Mouse (Mus musculus) ovary, postnatal 10 days (tissue): ENCODE results near the gene Sema5a.

Experiments
- DNase-seq: peaks from one replicate; pipeline ENCODE4 v3.0.0; 2022; ENCODE audit warnings: low spot score

The Sema5a gene

DNA sequence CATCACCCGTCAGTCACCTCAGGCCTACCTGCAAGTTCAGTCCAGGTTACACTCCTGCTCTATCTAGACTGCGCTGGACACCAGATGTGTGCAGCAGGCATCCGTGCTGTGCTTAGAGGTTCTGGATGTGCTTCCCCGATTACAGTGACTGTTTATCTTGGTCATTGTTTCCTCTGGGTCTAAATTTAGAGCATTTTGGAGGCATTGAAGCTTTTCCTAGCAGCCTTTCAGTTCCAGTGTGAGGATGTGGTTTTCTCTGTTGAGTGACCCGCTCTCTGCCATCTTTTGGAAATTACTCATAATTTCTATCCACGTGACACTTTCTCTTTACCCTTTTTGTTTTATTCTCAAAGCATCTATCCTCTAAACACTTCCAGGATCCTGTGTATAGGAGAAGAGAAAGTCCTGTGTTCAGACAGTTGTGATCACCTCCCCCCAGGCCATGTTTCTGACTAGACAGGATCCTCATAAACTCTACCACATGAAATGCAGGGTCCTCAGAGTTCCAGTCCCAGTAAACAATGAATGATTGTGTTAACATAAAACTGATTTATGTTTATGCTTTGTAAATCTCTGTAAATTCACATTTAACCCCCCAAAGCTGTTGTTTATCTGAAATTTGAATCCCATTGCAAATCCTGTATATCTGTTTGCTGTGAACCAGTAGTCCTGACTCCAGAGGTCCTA is 62.1 kb downstream of the Sema5a start:
- no peak for DNase-seq

DNA sequence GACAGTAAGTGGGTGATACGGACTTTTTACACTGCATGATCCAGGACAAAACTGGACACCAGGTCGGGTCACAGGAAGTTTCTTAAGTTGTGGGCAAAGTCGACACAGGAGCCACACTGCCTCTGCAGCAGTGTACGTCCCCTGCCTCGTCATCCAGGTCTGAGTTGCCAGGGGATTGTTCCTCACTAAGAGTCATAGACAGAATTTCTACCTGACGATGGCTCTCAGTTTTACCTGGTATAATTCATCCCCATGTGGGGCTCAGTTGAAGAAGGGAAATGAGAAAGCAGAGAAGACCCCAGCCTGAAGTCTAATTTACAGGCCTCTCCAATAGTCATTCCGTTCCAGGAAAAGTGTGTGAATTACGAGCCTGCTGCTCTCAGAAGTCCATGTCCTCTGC is 66.2 kb downstream of the Sema5a start:
- no peak for DNase-seq

DNA sequence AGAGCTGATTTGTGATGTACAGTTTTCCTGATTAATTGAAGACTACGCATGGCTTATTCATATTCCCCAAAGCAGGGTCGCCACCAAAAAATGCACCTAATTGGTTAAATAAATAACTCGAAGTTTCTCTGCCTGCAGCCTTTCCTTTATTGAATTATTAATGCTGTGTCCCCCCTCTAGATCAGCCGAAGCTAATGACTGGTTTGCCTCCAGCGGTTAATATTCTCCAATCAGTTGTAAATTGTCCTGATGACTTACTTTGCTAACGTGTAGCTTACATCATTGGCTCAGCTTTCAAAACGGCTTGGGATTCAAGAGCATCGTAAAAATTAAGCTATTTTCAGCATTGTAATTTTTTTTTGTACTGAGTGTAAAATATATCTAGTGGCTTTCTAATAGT is 66.7 kb downstream of the Sema5a start:
- no peak for DNase-seq

DNA sequence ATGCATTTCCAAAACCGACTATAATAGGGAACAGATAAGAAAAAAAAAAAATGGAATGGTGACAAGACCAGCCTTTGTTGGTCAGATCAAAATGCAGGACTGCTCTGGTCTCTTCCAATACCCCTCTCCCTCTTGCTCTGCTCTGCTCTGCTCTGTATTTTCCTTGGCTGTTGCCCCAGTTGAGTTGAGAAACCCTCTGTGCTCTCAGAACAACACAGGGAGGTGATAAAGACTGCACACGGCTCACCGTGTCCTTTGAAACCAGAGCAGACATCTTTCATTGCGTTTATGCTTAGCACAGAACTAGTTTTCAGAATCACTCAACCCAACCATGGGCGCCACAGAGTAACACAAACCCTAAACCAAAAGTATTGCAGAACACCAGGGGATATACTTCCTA is 72.5 kb downstream of the Sema5a start:
- no peak for DNase-seq

- DNase-seq, result no peak
Observed at GRCm38 (mm10) chr15:32320739-32321138, 76.1 kb downstream of the Sema5a start.

DNA sequence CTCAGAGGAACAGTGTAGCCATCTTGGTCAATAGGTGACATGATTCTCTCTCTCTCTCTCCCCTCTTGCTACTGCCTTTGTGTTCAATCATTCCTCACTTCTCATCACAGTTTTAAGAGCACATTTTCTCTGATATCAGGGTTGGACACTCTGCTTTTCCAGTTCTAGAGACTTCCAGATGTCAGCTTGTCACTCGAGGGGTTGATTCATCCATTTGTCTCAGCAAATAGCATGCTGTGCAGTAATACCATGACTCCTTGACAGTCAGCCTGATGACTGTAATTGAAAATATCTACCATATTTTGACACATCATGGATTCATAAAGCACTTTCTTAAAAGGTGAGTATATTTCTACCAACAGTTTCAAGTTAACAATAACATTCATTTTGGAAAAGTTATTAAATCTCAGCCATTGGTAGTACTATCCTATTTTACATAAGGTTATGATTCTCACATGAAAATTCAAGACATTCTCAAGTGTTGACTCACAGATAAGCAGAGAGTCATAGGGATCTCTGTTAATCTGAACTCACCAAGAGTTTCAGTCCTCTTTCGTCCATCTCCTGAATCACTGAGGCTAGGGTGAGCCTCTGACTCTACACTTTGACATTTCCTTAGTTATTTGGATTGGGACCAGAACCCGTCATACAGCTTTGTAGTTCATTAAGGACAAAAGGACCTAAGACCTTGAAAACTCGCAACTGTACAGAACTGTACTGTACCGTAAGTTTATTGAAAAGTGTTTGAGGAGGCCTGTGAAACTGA is 78.0 kb downstream of the Sema5a start:
- no peak for DNase-seq

GRCm38 (mm10) chr15:32323224-32323623 is 78.6 kb downstream of the Sema5a start:
- no peak for DNase-seq

DNA sequence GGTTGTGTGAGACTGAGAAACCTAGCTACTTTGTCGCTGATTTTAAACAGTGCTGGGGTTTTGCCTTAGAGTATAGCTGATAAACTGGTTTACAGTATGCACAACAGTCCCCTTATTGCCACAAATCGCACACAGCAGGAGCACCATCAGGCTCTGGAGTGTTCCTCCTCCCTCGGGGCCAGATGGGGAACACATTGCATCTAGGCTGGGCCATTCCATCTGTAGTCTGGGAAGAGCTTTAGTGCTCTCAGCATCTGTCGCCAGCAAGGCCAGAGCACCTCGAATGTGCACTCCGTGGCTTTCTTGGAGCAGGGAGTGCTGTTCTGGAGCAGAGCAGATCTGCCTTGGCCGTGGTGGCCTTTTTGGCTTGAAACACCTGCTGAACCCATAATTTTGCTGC is 79.5 kb downstream of the Sema5a start:
- DNase-seq, result no peak

DNA sequence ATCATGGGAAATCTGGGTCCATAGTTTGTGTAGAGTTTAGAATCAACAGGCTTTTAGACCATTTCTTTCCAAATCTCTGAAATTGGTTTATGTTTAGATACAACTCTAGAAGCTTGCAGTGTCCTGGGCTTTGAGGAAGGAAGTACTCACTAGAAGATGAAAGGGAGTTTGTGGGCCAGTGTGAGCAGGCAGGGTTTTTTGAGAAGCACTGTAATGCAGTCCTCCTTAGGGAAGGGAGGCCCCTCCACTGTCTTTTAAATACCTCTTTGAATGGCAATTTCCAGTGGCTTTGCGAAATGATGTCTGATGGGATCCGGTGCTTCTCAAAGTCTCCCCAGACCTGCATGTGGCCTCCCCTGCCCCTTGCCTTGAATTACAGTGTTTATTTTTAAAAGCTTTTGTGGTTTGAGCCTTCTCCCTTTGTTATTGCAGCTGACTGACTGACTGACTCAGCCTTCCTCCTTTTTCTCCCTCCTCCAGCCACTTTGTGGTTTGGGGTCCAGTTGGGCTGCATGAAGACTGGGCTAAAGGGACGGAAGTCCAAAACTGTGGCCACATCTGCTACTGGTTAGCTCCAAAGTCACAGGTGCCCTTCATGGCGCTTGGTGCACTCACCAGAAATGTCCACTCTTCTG is 83.9 kb downstream of the Sema5a start:
- DNase-seq, result no peak

- no peak for DNase-seq
Observed at GRCm38 (mm10) chr15:32329670-32330330, 85.2 kb downstream of the Sema5a start.

GRCm38 (mm10) chr15:32330427-32330826 is 85.8 kb downstream of the Sema5a start:
- DNase-seq, result no peak

- no peak for DNase-seq
Observed at GRCm38 (mm10) chr15:32331037-32331436, 86.4 kb downstream of the Sema5a start.

GRCm38 (mm10) chr15:32333456-32333855 is 88.8 kb downstream of the Sema5a start:
- DNase-seq, result no peak

DNA sequence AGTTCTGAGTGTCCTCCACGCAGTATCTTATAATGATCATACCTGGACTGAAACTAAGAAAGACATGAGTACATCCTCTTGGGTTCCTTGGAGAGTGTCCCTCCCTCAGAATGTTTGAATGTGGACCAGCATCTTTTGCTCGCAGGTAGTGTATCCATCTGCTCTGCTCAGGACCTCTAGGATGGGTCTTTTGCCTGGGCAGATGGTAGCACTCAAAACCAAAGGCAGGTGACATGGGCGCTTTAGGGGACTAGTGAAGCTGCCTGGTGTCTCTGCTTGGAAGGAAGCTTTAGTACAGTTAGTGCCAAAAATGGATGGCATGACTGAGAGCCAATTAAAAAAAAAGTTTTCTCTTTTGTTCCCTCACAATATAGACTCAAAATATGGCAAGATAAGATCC is 93.2 kb downstream of the Sema5a start:
- DNase-seq, result no peak

DNA sequence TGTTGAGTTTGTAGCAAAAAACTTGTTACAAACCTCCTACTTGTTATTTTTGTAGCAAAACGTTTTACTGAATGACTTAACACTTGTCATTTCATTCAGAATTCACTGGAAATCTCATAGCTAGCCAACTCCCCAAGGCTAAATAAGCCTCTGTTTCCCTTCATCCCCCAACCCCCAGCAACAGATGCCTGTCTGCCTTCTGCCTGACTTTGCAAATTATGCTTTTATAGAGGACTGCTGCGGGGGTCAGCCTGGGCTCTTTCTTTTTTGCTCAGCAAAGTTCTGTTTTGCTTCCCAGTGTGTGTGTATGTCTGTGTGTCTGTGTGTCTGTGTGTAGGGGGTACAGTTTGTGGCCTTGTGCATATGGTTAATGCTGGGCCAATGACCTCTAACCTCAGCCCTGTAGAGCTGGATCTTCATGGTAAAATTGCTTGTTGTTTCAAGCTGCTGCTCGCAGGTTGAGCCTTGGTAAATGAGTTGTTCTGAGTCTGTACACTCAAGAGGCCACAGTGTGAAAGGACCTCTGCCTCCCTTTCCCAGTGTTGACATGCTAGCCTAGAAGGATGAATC is 94.2 kb downstream of the Sema5a start:
- DNase-seq, result no peak

GRCm38 (mm10) chr15:32339426-32339825 is 94.8 kb downstream of the Sema5a start:
- no peak for DNase-seq

- no peak for DNase-seq
Observed at GRCm38 (mm10) chr15:32341423-32341822, 96.8 kb downstream of the Sema5a start.

DNA sequence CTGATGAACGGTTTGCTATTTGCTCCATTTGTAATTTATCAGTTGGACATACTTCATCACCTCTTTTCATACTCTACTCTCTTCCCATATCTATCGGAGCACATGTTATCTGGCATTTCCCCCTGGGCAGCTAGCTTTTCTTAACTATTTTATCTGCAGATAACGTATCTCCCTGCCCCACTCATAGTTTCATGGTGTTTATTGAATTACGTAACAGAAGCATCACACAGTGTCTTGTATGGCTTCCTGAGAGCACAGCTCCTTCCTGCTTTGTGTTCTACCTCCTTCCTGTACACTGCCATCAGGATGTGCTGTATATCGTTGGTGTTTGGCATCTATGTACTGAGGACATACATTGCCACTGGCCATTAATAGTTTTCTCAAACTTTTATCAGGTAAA is 98.9 kb downstream of the Sema5a start:
- DNase-seq, result no peak

DNA sequence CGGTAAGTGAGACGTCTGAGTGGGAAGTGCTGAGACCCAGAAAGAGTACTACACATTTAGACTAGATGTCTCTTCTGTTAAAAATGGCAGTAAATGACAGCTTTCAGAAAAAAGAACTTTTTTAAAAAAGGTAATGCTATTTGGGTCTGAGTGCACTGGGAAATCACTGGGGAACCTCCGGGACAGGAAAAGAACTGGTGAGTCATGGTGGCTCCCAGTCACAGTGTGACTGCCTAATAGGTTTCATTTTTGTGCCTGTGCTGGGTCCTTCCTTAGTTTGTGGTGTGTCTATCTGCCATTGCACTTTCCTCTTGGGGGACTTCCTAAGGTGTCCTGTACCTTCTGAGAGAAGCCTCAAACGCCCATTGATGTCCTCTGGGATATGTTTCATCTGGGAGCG is 102.7 kb downstream of the Sema5a start:
- DNase-seq, result no peak

- no peak for DNase-seq
Observed at GRCm38 (mm10) chr15:32349276-32349675, 104.7 kb downstream of the Sema5a start.

GRCm38 (mm10) chr15:32352995-32353394 is 108.4 kb downstream of the Sema5a start:
- no peak for DNase-seq

GRCm38 (mm10) chr15:32353513-32353912 is 108.9 kb downstream of the Sema5a start:
- DNase-seq, result no peak
